Mouse (Mus musculus) CH12.LX (cell line): ENCODE data around the gene Cdk2ap2. TPM values are rescaled to one million over a fixed set of nuclear protein-coding genes. Genes with fewer than 3 reads are reported as not detected.
"Not testable (repeated sequence)": the region's sequence is repeated elsewhere in the genome, so short reads cannot be mapped to it uniquely, and the experiment has no call there.

Source experiments
- DNase-seq: peaks from one replicate; pipeline ENCODE4 v3.0.0-alpha.2; 2013; ENCODE audit errors: extremely low read depth
- H3K27ac ChIP-seq: 2 replicates; pipeline ENCODE4 v1.5.1; 2012; ENCODE audit warnings: low read depth, mild to moderate bottlenecking, control low read depth, moderate library complexity; ENCODE audit not compliant: insufficient read depth
- H3K27me3 ChIP-seq: replicated peaks from 2 replicates; pipeline ENCODE3; 2012; ENCODE audit warnings: inconsistent platforms
- H3K36me3 ChIP-seq, 2 experiments: replicated peaks in 1 of 2; 2 replicates each; pipeline versions ENCODE3 to v1.6.1; 2012; ENCODE audit warnings: inconsistent platforms in 1 of 2, low read length in 1 of 2, mild to moderate bottlenecking in 1 of 2, mixed read lengths in 1 of 2, moderate library complexity in 1 of 2; ENCODE audit not compliant: control insufficient read depth in 1 of 2, insufficient read depth in 1 of 2
- H3K4me1 ChIP-seq, 2 experiments: 2 replicates each; pipeline ENCODE4 v1.6.1; 2012; ENCODE audit warnings: inconsistent platforms in 1 of 2, moderate library complexity in 1 of 2; ENCODE audit not compliant: insufficient read depth in 2 of 2, control insufficient read depth in 1 of 2
- H3K4me2 ChIP-seq: 2 replicates; pipeline ENCODE4 v1.6.1; 2012; ENCODE audit warnings: low read depth, mild to moderate bottlenecking, control low read depth; ENCODE audit not compliant: poor library complexity, insufficient read depth, severe bottlenecking
- H3K4me3 ChIP-seq, 3 experiments: fragments of 150-350 bp in 1 of 3; sonication (generic) in 1 of 3; replicated peaks in 1 of 3; 2 replicates each; pipeline versions ENCODE3 to v1.5.1; 2011 to 2012; ENCODE audit warnings: low read depth in 2 of 3, low read length in 2 of 3, mild to moderate bottlenecking in 2 of 3, moderate library complexity in 2 of 3, control low read depth in 1 of 3, improper control_type of control experiment in 1 of 3, inconsistent platforms in 1 of 3, mixed read lengths in 1 of 3; ENCODE audit not compliant: poor library complexity in 1 of 3
- H3K79me2 ChIP-seq: replicated peaks from 2 replicates; pipeline ENCODE4 v1.6.1; 2012; ENCODE audit warnings: mild to moderate bottlenecking, moderate library complexity; ENCODE audit not compliant: control insufficient read depth, poor library complexity, insufficient read depth, severe bottlenecking; ENCODE audit errors: extremely low read depth
- H3K9ac ChIP-seq: 2 replicates; pipeline ENCODE4 v1.6.1; 2012; ENCODE audit warnings: low read depth, mild to moderate bottlenecking, control low read depth, moderate library complexity; ENCODE audit not compliant: insufficient read depth
- H3K9me3 ChIP-seq: replicated peaks from 2 replicates; pipeline ENCODE3; 2012; ENCODE audit warnings: low read length, inconsistent platforms, mixed read lengths
- CHD2 ChIP-seq: IDR thresholded peaks from 2 replicates; pipeline ENCODE4 v1.6.1; 2011; ENCODE audit warnings: low read length, improper control_type of control experiment
- E2F4 ChIP-seq: IDR thresholded peaks from 2 replicates; pipeline ENCODE4 v1.6.1; 2011; ENCODE audit warnings: low read depth, low read length, improper control_type of control experiment; ENCODE audit not compliant: insufficient replicate concordance
- ELF1 ChIP-seq: IDR thresholded peaks from 2 replicates; pipeline ENCODE4 v1.6.1; 2014; ENCODE audit warnings: low read depth, mild to moderate bottlenecking, inconsistent platforms, low read length, improper control_type of control experiment
- EP300 ChIP-seq: IDR thresholded peaks from 2 replicates; pipeline ENCODE4 v1.6.1; 2011; ENCODE audit warnings: low read length, improper control_type of control experiment
- ETS1 ChIP-seq: conservative IDR thresholded peaks from 2 replicates; pipeline ENCODE4 v1.6.1; 2012; ENCODE audit warnings: low read depth, mild to moderate bottlenecking, inconsistent platforms, low read length, improper control_type of control experiment, moderate library complexity
- GABPA ChIP-seq: IDR thresholded peaks from 2 replicates; pipeline ENCODE4 v1.6.1; 2012; ENCODE audit warnings: low read depth, low read length, improper control_type of control experiment, inconsistent platforms; ENCODE audit not compliant: insufficient replicate concordance
- HCFC1 ChIP-seq: IDR thresholded peaks from 2 replicates; pipeline ENCODE4 v1.6.1; 2012; ENCODE audit warnings: low read depth, mild to moderate bottlenecking, inconsistent platforms, low read length, improper control_type of control experiment
- IRF4 ChIP-seq: IDR thresholded peaks from 2 replicates; pipeline ENCODE4 v1.6.1; 2014; ENCODE audit warnings: low read depth, mild to moderate bottlenecking, inconsistent platforms, low read length, improper control_type of control experiment
- JUN ChIP-seq: IDR thresholded peaks from 2 replicates; pipeline ENCODE4 v1.6.1; 2011; ENCODE audit warnings: low read depth, mild to moderate bottlenecking, low read length, improper control_type of control experiment, moderate library complexity; ENCODE audit not compliant: insufficient read depth
- JUND ChIP-seq: conservative IDR thresholded peaks from 2 replicates; pipeline ENCODE4 v1.6.1; 2011; ENCODE audit warnings: low read depth, low read length, improper control_type of control experiment
- KAT2A ChIP-seq: IDR thresholded peaks from 2 replicates; pipeline ENCODE4 v1.6.1; 2012; ENCODE audit warnings: low read length, improper control_type of control experiment, inconsistent platforms; ENCODE audit not compliant: insufficient replicate concordance
- MAFK ChIP-seq: IDR thresholded peaks from 2 replicates; pipeline ENCODE4 v1.6.1; 2011; ENCODE audit warnings: low read length, improper control_type of control experiment; ENCODE audit not compliant: insufficient replicate concordance
- MAX ChIP-seq: IDR thresholded peaks from 2 replicates; pipeline ENCODE4 v1.6.1; 2011; ENCODE audit warnings: low read length, improper control_type of control experiment
- MAZ ChIP-seq: IDR thresholded peaks from 2 replicates; pipeline ENCODE4 v1.6.1; 2012; ENCODE audit warnings: low read depth, mild to moderate bottlenecking, inconsistent platforms, low read length, improper control_type of control experiment, moderate library complexity
- NELFE ChIP-seq: IDR thresholded peaks from 2 replicates; pipeline ENCODE4 v1.6.1; 2011; ENCODE audit warnings: low read depth, low read length, improper control_type of control experiment
- NRF1 ChIP-seq: IDR thresholded peaks from 2 replicates; pipeline ENCODE4 v1.6.1; 2014; ENCODE audit warnings: low read depth, mild to moderate bottlenecking, inconsistent platforms, low read length, improper control_type of control experiment, moderate library complexity
- POLR2A ChIP-seq: IDR thresholded peaks from 2 replicates; pipeline ENCODE4 v1.6.1; 2011; ENCODE audit warnings: low read depth, mild to moderate bottlenecking, improper control_type of control experiment, low read length
- POLR2AphosphoS2 ChIP-seq: IDR thresholded peaks from 2 replicates; pipeline ENCODE4 v1.6.1; 2011; ENCODE audit warnings: low read depth, low read length, improper control_type of control experiment
- RCOR1 ChIP-seq: conservative IDR thresholded peaks from 2 replicates; pipeline ENCODE4 v1.6.1; 2012; ENCODE audit warnings: low read depth, mild to moderate bottlenecking, inconsistent platforms, low read length, improper control_type of control experiment
- SIN3A ChIP-seq: IDR thresholded peaks from 2 replicates; pipeline ENCODE4 v1.6.1; 2012; ENCODE audit warnings: low read length, improper control_type of control experiment, inconsistent platforms
- SMC3 ChIP-seq: IDR thresholded peaks from 2 replicates; pipeline ENCODE4 v1.6.1; 2011; ENCODE audit warnings: low read depth, low read length, improper control_type of control experiment
- TBP ChIP-seq: conservative IDR thresholded peaks from 2 replicates; pipeline ENCODE4 v1.6.1; 2011; ENCODE audit warnings: low read depth, low read length, improper control_type of control experiment
- TCF12 ChIP-seq: IDR thresholded peaks from 2 replicates; pipeline ENCODE4 v1.6.1; 2014; ENCODE audit warnings: low read depth, mild to moderate bottlenecking, inconsistent platforms, low read length, improper control_type of control experiment
- UBTF ChIP-seq: IDR thresholded peaks from 2 replicates; pipeline ENCODE4 v1.6.1; 2012; ENCODE audit warnings: low read depth, mild to moderate bottlenecking, inconsistent platforms, low read length, improper control_type of control experiment, moderate library complexity
- USF2 ChIP-seq: conservative IDR thresholded peaks from 2 replicates; pipeline ENCODE4 v1.6.1; 2011; ENCODE audit warnings: low read depth, low read length, improper control_type of control experiment
- ZC3H11A ChIP-seq: IDR thresholded peaks from 2 replicates; pipeline ENCODE4 v1.6.1; 2012; ENCODE audit warnings: low read depth, mild to moderate bottlenecking, inconsistent platforms, low read length, improper control_type of control experiment
- ZKSCAN1 ChIP-seq: IDR thresholded peaks from 2 replicates; pipeline ENCODE4 v1.6.1; 2012; ENCODE audit warnings: low read depth, inconsistent platforms, low read length, improper control_type of control experiment, borderline replicate concordance
- ZMIZ1 ChIP-seq: IDR thresholded peaks from 2 replicates; pipeline ENCODE4 v1.6.1; 2012; ENCODE audit warnings: low read depth, mild to moderate bottlenecking, inconsistent platforms, low read length, improper control_type of control experiment
- ZNF384 ChIP-seq: IDR thresholded peaks from 2 replicates; pipeline ENCODE4 v1.6.1; 2012; ENCODE audit warnings: low read depth, low read length, improper control_type of control experiment, inconsistent platforms
- dilution Hi-C: fragments of 300-500 bp; cut with MboI; formaldehyde crosslinking; loops from 2 replicates; pipeline ENCODE4 v1.14.3; 2020; ENCODE audit warnings: low sequenced_read_pairs; ENCODE audit not compliant: extremely low pct_unique_long_range_greater_than_20kb, extremely low pct_ligation_motif_present
- in situ Hi-C: fragments of 300-500 bp; cut with MboI; formaldehyde crosslinking; loops from 3 replicates; pipeline ENCODE4 v1.14.3; 2019; ENCODE audit warnings: low sequenced_read_pairs, low pct_ligation_motif_present, low pct_unique_long_range_greater_than_20kb, mixed read lengths
- polyA plus RNA-seq: library from polyadenylated mRNA; unstranded; fragments of >175 nt; gene quantifications from 2 replicates; pipeline ENCODE4 v1.2.1, GENCODE M21; 2012; ENCODE audit warnings: low read depth; ENCODE audit not compliant: insufficient read length
- total RNA-seq, 2 experiments: library from RNA; depleted of rRNA; stranded (reverse); fragments of 300-350 nt in 1 of 2; fragments of >200 nt in 1 of 2; gene quantifications; 2 replicates each; pipeline ENCODE4 v1.2.3; 2012 to 2014

Gene Cdk2ap2
- total and polyA plus RNA-seq, 3 experiments: 63.4 to 69.5 (median 67.1) TPM

DNA sequence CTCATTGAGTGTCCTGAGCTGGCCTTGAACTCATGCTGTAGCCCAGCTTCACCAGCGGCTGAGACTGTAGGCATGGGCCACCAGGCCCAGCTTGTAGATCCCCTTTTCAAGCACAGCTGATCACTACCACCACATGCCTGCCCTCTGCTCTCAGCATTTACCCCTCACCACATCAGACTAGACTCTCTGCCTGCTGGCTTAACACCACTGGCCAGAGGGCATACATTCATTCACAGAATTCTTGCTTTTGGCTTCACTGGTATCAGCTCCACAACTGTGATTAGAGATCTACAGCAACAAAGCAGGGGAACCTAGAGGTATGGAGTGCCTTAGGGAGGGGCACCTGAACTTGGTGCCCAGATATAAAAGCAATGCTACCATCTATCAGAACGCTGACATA lies 23.5 kb downstream of the Cdk2ap2 start:
- H3K27me3 ChIP-seq: no peaks in the 10 kb centered on the region
- in situ Hi-C loops: no loop called here
- no peak for DNase-seq
- H3K9me3 ChIP-seq: no peaks in the 10 kb centered on the region
- H3K27ac ChIP-seq: no peak overlapping the region
- H3K36me3 ChIP-seq: peaks cover 23 to 40% of the 10 kb centered on the region in 2 experiments
- H3K4me1 ChIP-seq: peaks cover 17 to 72% of the 10 kb centered on the region in 2 experiments
- H3K79me2 ChIP-seq: 0 out of 2 replicates have a peak, but pooled peaks cover 2% of the 10 kb centered on the region
- H3K9ac ChIP-seq: no peak overlapping the region
- peak overlapping the region in 1 of 3 experiments; percentile 49 for H3K4me3 ChIP-seq
- H3K4me2 ChIP-seq: peak overlapping the region; percentile 21; the same call in 1 of the 2 replicates
- TF ChIP-seq E2F4 (no peak), UBTF (no peak), POLR2AphosphoS2 (no peak), RCOR1 (no peak), POLR2A (no peak), SMC3 (no peak), ELF1 (no peak), TBP (no peak), NELFE (no peak), IRF4 (no peak), GABPA (no peak), JUN (no peak), EP300 (no peak), CHD2 (no peak), HCFC1 (no peak)
- dilution Hi-C loops: no loop called here

DNA sequence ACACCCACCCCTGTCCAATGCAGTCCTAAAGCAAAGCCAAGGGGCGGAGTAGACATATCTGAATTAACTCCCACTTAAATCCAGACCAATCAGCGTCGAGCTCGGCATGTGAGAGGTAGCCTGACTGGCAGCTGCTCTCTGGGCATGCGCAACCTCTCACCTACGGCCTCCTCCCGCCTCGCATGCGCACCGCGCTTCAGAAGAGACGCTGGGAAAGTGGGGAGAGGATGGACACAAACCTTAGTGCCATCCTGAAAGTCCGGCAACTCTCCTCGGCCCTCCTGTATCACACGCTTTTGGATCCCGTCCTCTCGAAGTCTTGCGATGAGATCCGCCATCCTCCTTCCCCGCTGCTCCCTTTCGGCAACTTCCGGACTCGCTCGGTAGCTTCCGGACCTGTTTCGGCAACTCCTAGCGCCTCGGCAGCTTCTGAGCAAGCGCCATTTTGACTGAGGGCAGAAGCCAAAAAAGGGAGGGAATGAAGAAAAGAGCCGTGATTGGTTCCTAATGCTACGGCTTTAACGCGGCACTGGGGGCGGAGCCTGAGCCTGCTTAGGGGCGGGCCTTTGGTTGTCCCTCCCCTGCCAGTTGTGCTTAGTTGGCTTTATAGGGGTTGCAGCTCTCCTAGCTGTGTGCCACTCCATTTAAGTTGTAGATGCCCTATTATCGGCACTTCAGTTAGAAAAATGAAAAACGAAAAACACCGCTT lies 24.3 kb downstream of the Cdk2ap2 start:
- dilution Hi-C loops: no loop called here
- peak; percentile 99 for DNase-seq
- in situ Hi-C loops: no loop called here

DNA sequence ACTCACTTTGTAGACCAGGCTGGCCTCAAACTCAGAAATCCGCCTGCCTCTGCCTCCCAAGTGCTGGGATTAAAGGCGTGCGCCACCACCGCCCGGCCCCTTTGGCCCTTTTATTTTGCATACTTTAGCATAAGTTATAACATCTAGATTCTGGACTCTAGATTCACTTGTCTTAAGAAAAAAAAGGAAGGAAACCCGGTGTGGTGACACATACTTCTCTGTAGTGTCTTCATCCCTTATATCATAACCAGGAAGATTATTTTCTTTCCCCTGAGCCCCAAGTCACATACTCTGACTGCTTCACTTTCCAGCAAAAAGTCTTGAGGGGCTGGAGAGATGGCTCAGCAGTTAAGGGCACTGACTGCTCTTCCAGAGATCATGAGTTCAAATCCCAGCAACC lies 24.9 kb downstream of the Cdk2ap2 start:
- H3K4me2 ChIP-seq, H3K9me3 ChIP-seq, H3K4me3 ChIP-seq, H3K9ac ChIP-seq, in situ Hi-C loops, DNase-seq, dilution Hi-C loops, H3K27ac ChIP-seq, H3K27me3 ChIP-seq: not testable (repeated sequence)
- peaks cover 13 to 26% of the 10 kb centered on the region in 2 experiments for H3K36me3 ChIP-seq
- peaks cover 17 to 63% of the 10 kb centered on the region in 2 experiments for H3K4me1 ChIP-seq
- H3K79me2 ChIP-seq: peaks cover 12% of the 10 kb centered on the region

More for the DNA sequence above, 24.3 kb downstream of the Cdk2ap2 start:
- Histone ChIP-seq H3K36me3 (peaks cover 17 to 32% of the 10 kb centered on the region in 2 experiments), H3K27ac (peak overlapping the region; percentile 58), H3K9me3 (no peaks in the 10 kb centered on the region), H3K9ac (peak overlapping the region; percentile 33; the same call in 1 of the 2 replicates), H3K27me3 (no peaks in the 10 kb centered on the region), H3K4me1 (peaks cover 17 to 69% of the 10 kb centered on the region in 2 experiments), H3K4me3 (peak overlapping the region; percentile 27 to 63 (median 49)), H3K4me2 (peak overlapping the region; percentile 21; the same call in 1 of the 2 replicates), H3K79me2 (peaks cover 6% of the 10 kb centered on the region; the same call in 1 of the 2 replicates)
- TF ChIP-seq JUND (no peak), ZC3H11A (no peak), UBTF (no peak), TBP (0 out of 2 replicates have a peak, but pooled peaks have one; percentile 56), NELFE (peak; percentile 59), GABPA (no peak; the same call in 1 of the 2 replicates), MAFK (peak; percentile 46; the same call in 1 of the 2 replicates), ELF1 (peak; percentile 93), SIN3A (0 out of 2 replicates have a peak, but pooled peaks have one; percentile 41), KAT2A (peak; percentile 88), MAZ (no peak; the same call in 1 of the 2 replicates), ZMIZ1 (0 out of 2 replicates have a peak, but pooled peaks have one; percentile 62), USF2 (peak; percentile 41; the same call in 1 of the 2 replicates), ETS1 (peak; percentile 34; the same call in 1 of the 2 replicates), TCF12 (peak; percentile 85), NRF1 (peak; percentile 95), HCFC1 (peak; percentile 95), ZKSCAN1 (no peak), ZNF384 (peak; percentile 37; the same call in 1 of the 2 replicates), POLR2A (peak; percentile 72), CHD2 (peak; percentile 70; the same call in 1 of the 2 replicates), IRF4 (peak; percentile 25; the same call in 1 of the 2 replicates), MAX (peak; percentile 100)
